Mouse (Mus musculus) limb, embryonic 14.5 days (tissue): ENCODE measurements around the gene Rpl31. TPM values are rescaled to one million over a fixed set of nuclear protein-coding genes. Genes with fewer than 3 reads are reported as not detected.

Source experiments
- ATAC-seq: fragments of 200-750 bp; cut with Nextera tagmentation; 2 replicates; pipeline ENCODE4 v1.8.0; 2017; ENCODE audit warnings: low read depth, moderate number of reproducible peaks, moderate TSS enrichment; ENCODE audit not compliant: low FRiP score
- DNase-seq: peaks from one replicate; pipeline ENCODE4 v3.0.0-alpha.2; 2015; ENCODE audit warnings: low spot score
- H3K27ac ChIP-seq: fragments of 300-500 bp; sonication (generic); replicated peaks from 2 replicates; pipeline ENCODE4 v1.5.1; 2014; ENCODE audit warnings: low read depth, mild to moderate bottlenecking, low read length, moderate library complexity, mixed read lengths
- H3K27me3 ChIP-seq: fragments of 300-500 bp; sonication (generic); 2 replicates; pipeline ENCODE4 v1.6.1; 2014; ENCODE audit warnings: low read length, mixed read lengths; ENCODE audit not compliant: control insufficient read depth, insufficient read depth
- H3K36me3 ChIP-seq: fragments of 300-500 bp; sonication (generic); 2 replicates; pipeline ENCODE4 v1.6.1; 2014; ENCODE audit warnings: mild to moderate bottlenecking, low read length, moderate library complexity, mixed read lengths; ENCODE audit not compliant: control insufficient read depth, insufficient read depth
- H3K4me1 ChIP-seq: fragments of 300-500 bp; sonication (generic); 2 replicates; pipeline ENCODE4 v1.6.1; 2014; ENCODE audit warnings: antibody characterized with exemption, low read length, mixed read lengths; ENCODE audit not compliant: control insufficient read depth, insufficient read depth
- H3K4me2 ChIP-seq: fragments of 300-500 bp; sonication (generic); replicated peaks from 2 replicates; pipeline ENCODE4 v1.6.1; 2014; ENCODE audit warnings: low read depth, mild to moderate bottlenecking, low read length, moderate library complexity; ENCODE audit not compliant: severe bottlenecking
- H3K4me3 ChIP-seq: fragments of 300-500 bp; sonication (generic); replicated peaks from 2 replicates; pipeline ENCODE4 v1.5.1; 2014; ENCODE audit warnings: low read length
- H3K9ac ChIP-seq: fragments of 300-500 bp; sonication (generic); 2 replicates; pipeline ENCODE4 v1.6.1; 2014; ENCODE audit warnings: mild to moderate bottlenecking, low read depth, low read length, moderate library complexity; ENCODE audit not compliant: severe bottlenecking
- H3K9me3 ChIP-seq: fragments of 300-500 bp; sonication (generic); 2 replicates; pipeline ENCODE4 v1.6.1; 2016; ENCODE audit warnings: low read length; ENCODE audit not compliant: control insufficient read depth
- POLR2A ChIP-seq: fragments of 200-500 bp; IDR thresholded peaks from 2 replicates; pipeline ENCODE4 v1.8.0; 2012; ENCODE audit warnings: inconsistent platforms, mild to moderate bottlenecking, moderate library complexity, borderline replicate concordance; ENCODE audit not compliant: insufficient read depth, insufficient read length; ENCODE audit errors: extremely low read depth
- WGBS: fragments of 180-500 bp; shearing (Covaris S2); extraction: QIAGEN DNeasy Blood & Tissue Kit; methylation state at CpG from one replicate; pipeline ENCODE4 v1.1.7; 2014; 5-methylcytosine and 5-hydroxymethylcytosine counted together
- polyA plus RNA-seq, 2 experiments: library from polyadenylated mRNA; depleted of rRNA in 1 of 2; stranded (reverse) in 1 of 2; unstranded in 1 of 2; fragments of >200 nt; fragmentation: Nextera tagmentation in 1 of 2; extraction: Ambion mirVana in 1 of 2; gene quantifications; 2 replicates each; pipeline versions ENCODE4 v1.2.1 to v1.2.3; 2012 to 2014

The Rpl31 gene
- polyA plus RNA-seq, 2 experiments = 802 to 2,613 TPM

DNA sequence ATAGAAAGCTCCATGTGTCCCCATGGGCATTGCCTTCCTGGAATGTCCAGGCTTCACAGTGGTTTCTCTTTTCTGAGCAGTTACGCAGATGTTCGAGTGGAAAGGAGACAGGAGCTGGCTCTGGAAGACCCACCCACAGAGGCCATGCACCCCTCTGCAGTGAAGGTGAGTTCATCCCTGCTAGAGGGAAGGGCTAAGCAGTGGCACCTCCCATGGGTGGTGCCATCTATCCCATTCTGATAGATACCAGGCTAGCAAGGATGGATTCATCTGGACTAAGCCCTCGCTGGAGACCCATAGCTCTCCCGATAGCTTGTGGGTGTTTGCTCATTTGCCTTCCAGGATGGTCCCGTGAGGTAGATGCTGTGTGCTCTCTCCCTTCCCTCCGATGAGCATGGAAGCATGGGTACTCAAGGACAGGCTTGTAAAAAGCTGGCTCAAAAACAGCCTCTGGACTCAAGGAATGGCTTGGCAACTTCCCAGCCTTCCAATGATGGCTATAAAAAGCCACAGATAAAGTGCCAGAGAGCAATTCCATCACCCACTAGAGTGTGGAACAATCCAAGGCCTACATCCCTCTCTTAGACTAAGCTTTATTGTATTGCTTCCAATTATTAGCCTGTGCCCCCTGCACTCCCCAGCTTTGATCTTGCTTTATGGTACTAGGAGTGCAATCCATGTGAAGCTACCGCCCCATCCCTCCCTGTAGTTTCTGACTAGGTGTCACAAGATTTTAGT is 36.6 kb upstream of the Rpl31 start:
- DNase-seq (peak; percentile 28), ATAC-seq (no peak; the same call in 1 of the 2 replicates)
- Histone ChIP-seq H3K36me3 (no peaks in the 10 kb centered on the region), H3K4me3 (no peak overlapping the region), H3K9ac (no peak overlapping the region), H3K4me1 (peaks cover 14% of the 10 kb centered on the region), H3K27me3 (no peaks in the 10 kb centered on the region), H3K4me2 (no peak overlapping the region), H3K27ac (no peak overlapping the region), H3K9me3 (no peaks in the 10 kb centered on the region)
- WGBS = 55% methylated on average over 7 of the region's 7 CpGs
- no peak for TF ChIP-seq POLR2A

DNA sequence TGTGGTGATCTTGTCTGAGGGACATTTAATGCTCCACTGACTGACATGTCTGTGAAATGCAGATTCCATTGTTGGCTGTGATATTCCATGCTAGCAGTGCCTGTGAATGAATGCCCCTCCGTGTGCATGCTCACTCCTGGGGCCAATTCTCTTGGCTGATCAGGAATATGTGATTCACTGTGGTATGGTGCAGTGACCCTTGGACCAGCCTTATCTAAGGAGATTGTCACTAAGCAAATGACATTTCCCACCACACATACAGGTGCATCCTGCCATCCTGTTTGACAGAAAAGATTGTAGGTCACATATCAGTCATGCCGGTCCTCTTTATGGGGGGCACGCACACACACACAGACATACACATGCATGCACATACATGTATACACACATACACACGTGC is 35.2 kb upstream of the Rpl31 start:
- TF ChIP-seq POLR2A = no peak
- ATAC-seq (no peak), DNase-seq (no peak)
- H3K36me3 ChIP-seq = no peaks in the 10 kb centered on the region
- H3K9ac ChIP-seq = no peak overlapping the region
- WGBS = 80% methylated on average over 4 of the region's 4 CpGs
- H3K4me2 ChIP-seq = no peak overlapping the region
- H3K4me1 ChIP-seq = peaks cover 11% of the 10 kb centered on the region
- no peaks in the 10 kb centered on the region for H3K27me3 ChIP-seq
- H3K4me3 ChIP-seq = no peak overlapping the region
- no peak overlapping the region for H3K27ac ChIP-seq
- no peaks in the 10 kb centered on the region for H3K9me3 ChIP-seq

DNA sequence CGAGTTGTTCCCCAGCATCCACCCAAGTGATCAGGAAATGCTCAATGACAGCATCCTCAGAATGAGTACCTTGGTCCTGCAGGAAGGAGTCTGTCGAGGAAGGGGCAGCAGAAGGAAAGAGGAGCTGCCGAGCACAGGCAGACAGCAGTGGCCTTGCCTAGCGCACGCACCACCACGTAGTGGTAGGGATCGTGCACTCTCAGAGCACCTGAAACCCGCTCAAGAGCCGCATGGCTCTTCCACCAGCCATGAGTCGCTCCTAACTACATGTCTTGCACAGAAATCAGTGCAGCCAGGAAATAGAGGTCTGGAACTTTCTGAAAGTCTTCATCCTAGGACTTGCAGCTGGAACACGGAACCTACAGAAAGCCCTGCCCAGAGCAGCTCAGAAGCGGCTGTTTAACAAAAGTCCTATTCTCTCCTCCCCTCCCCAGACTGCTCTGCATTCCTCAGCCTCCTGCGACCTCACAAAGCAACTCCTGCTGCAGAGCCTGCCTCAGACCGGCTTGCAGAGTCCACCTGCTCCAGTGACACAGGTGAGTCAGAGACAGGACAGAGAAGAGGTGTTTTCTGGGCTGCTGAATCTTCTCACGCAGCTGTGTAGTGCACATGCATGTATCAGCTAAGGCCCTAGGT is 32.0 kb upstream of the Rpl31 start:
- Histone ChIP-seq H3K4me1 (peaks cover 9% of the 10 kb centered on the region; the same call in 1 of the 2 replicates), H3K27me3 (no peaks in the 10 kb centered on the region), H3K4me2 (0 out of 2 replicates have a peak overlapping the region, but pooled peaks have one; percentile 2), H3K9me3 (no peaks in the 10 kb centered on the region), H3K9ac (peak overlapping the region; percentile 5; the same call in 1 of the 2 replicates), H3K4me3 (no peak overlapping the region), H3K36me3 (no peaks in the 10 kb centered on the region), H3K27ac (no peak overlapping the region; the same call in 1 of the 2 replicates)
- ATAC-seq = no peak
- no peak for TF ChIP-seq POLR2A
- 27% methylated on average over 15 of the region's 15 CpGs for WGBS
- DNase-seq = no peak

DNA sequence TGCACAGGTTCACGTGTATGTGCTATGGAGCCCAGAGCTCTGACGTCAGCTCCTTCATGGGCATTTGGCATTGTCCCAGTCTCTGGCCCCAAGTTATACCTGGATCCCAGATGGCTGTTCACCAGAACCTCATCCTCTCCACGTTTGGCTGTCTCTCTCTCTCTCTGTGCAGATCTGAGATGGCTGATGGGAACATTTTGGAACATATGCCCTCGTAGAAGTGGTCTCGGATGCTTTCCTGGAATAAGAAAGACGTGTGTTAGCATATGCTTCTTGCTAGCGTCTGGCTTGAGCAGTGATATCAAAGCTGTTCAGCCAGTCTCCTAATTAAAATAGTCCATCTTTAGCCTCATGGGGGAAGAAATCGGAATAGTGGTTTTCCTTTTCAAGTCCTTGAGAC is 30.9 kb upstream of the Rpl31 start:
- Histone ChIP-seq H3K9ac (no peak overlapping the region), H3K27ac (no peak overlapping the region), H3K4me2 (no peak overlapping the region), H3K4me1 (peaks cover 3% of the 10 kb centered on the region; the same call in 1 of the 2 replicates), H3K36me3 (no peaks in the 10 kb centered on the region), H3K4me3 (no peak overlapping the region), H3K9me3 (no peaks in the 10 kb centered on the region), H3K27me3 (no peaks in the 10 kb centered on the region)
- ATAC-seq (no peak), DNase-seq (no peak)
- 68% methylated on average over 8 of the region's 8 CpGs for WGBS
- TF ChIP-seq POLR2A = no peak

DNA sequence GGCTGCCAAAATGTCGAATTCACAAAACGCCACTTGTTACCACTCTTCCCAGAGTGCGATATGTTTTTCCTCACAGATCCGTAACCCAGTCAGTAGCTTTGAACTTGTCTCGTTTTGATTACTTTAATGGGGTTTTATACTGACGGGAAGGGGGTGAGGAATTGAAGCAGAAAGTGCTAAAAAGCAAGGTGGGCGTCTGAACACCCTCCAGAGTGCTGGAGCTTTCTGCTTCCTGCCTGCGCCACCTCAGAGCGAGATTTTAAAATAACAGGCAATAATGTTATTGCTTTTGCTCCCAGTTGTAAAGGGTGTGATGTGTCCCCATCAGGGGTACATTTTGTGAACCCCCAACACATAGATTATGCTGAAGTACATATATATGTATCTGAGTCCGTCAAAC is 28.8 kb upstream of the Rpl31 start:
- DNase-seq (no peak), ATAC-seq (no peak)
- 53% methylated on average over 10 of the region's 10 CpGs for WGBS
- no peak for TF ChIP-seq POLR2A
- Histone ChIP-seq H3K4me1 (peaks cover 3% of the 10 kb centered on the region; the same call in 1 of the 2 replicates), H3K4me3 (no peak overlapping the region), H3K9me3 (no peaks in the 10 kb centered on the region), H3K4me2 (no peak overlapping the region), H3K27ac (no peak overlapping the region), H3K27me3 (no peaks in the 10 kb centered on the region), H3K36me3 (no peaks in the 10 kb centered on the region), H3K9ac (no peak overlapping the region)
